Mouse (Mus musculus) right cerebral cortex, postnatal 25 days (tissue): ENCODE measurements around the gene Ier3.

Experiments
- DNase-seq: peaks from one replicate; pipeline ENCODE4 v3.0.0; 2022

Ier3 gene

DNA sequence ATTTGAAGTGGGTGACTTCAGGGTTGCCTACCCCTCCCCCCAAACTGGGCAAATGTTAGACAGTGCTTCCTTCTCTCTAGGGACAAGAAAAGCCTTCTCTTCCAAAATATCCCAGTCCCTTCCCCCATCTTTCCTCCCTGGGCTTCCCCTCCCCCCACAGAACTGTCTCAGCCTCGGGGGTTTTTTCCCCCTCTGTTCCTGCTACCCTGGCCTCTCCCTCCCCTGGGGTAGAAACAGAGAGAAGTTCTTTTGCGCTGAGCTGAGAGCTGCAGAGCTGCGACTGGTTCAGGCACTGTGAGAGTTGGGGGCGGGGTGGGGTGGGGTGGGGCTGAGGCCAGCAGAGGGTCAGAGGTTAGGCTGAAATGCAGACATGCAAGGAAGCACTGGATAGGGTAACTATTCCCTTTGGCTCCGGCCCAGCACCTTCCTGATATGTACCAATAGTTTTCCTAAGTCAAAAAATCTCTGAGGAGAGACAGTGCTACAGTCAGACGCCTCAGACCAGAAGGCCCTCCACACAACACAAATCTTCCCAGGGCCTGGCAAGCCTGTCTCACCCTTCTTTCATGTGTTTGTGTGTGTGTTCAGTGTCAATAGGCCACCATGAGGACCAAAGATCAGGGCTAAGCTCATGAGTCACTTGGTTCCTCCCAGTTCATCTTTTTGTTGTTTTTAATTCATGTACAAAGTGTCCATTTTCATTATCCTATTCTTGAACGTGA is 48.0 kb downstream of the Ier3 start:
- DNase-seq, result no peak

GRCm38 (mm10) chr17:35870151-35870883 is 48.8 kb downstream of the Ier3 start:
- peak; percentile 35 for DNase-seq

DNA sequence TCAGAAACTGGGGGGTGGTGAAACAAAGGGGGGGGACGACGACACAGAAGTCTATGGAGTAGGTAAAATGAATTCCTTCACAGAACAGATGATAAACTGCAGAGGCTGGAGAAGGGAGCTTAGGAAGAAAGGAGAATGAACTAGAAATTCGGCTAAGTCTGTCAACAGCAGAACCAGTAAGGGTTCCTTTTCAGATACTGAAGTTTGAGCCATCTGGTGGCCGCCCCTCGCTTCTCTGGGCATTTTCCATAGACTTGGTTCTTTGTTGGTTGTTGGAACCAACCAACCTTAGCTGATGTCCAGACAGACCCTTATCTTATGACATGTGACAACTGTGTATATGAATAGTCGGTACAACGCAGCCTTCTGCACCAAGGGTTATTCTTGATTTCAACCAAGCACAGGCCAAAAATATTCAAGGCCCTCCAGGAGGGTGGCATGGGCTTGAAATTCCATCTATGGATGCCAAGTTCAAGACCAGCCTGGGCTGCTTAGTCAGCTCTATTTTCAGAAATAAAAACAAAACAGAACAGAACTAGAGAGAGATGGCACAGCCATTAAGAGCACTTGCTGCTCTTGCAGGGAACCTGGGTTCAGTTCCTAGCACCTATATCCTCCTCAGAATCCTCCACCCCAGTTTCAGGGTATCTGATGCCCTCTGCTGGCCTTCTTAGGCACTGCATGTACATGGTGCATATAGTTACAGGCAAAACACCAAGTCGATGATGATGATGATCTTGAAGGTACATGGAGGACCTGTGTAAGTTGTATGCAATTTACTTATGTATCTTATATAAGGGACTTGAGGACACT is 49.6 kb downstream of the Ier3 start:
- no peak for DNase-seq
